Mouse (Mus musculus) C3H10T1/2 (cell line): Measurements from ENCODE around the gene Fam171b. TPM values are rescaled to one million over a fixed set of nuclear protein-coding genes. Genes with fewer than 3 reads are reported as not detected.

ENCODE experiments used
- polyA plus RNA-seq, 2 experiments: library from polyadenylated mRNA; unstranded; fragments of >200 nt; fragmentation: generic; extraction: Trizol; gene quantifications; one replicate each; pipeline ENCODE4 v1.2.1; 2012; ENCODE audit warnings: missing spikeins in 2 of 2

The Fam171b gene
- polyA plus RNA-seq, result 1 to 10 TPM in 1 of 2 experiments, under 1 TPM in 1; 0.18 to 3.6 TPM

GRCm38 (mm10) chr2:83812483-83813272 is at the start of gene Fam171b:
Gene Fam171b, plus strand, starts transcription at chr2:83812636.

Other genes with a start within 250 kb of the Fam171b start
- gene Zc3h15, start 168.2 kb upstream of the Fam171b start, polyA plus RNA-seq, result 10 to 100 TPM in 1 of 2 experiments, 1 to 10 TPM in 1; 5.2 to 25.0 TPM
- 10 to 100 TPM; 12.1 to 41.7 TPM for gene Itgav, start 88.2 kb upstream of the Fam171b start, polyA plus RNA-seq
- gene Zswim2, start 128.6 kb downstream of the Fam171b start, polyA plus RNA-seq, result not detected
- under 1 TPM in 1 of 2 experiments, not detected in 1; 0.01 TPM for gene Gm13698, start 143.1 kb downstream of the Fam171b start, polyA plus RNA-seq
- under 1 TPM in 1 of 2 experiments, not detected in 1; 0.01 TPM for gene Gm13693, start 148.9 kb downstream of the Fam171b start, polyA plus RNA-seq
- gene Gm13695, start 154.7 kb downstream of the Fam171b start, polyA plus RNA-seq, result under 1 TPM in 1 of 2 experiments, not detected in 1; 0.01 TPM
- gene Gm13696, start 160.5 kb downstream of the Fam171b start, polyA plus RNA-seq, result under 1 TPM in 1 of 2 experiments, not detected in 1; 0.01 TPM
- gene Gm13694, start 166.3 kb downstream of the Fam171b start, polyA plus RNA-seq, result under 1 TPM in 1 of 2 experiments, not detected in 1; 0.01 TPM
- under 1 TPM in 1 of 2 experiments, not detected in 1; 0.01 TPM for gene Gm13697, start 172.1 kb downstream of the Fam171b start, polyA plus RNA-seq
- under 1 TPM in 1 of 2 experiments, not detected in 1; 0.01 TPM for gene Gm13691, start 177.9 kb downstream of the Fam171b start, polyA plus RNA-seq